In genomic region chr14:61689281-61689680, GRCm38 (mm10) we compare ENCODE assay signal across 8 mouse cellular contexts.
DNase-seq lines count a peak whose midpoint lies in the region; ATAC-seq and TF ChIP-seq lines count a peak whose summit lies in the region.

No protein-coding gene starts in this region.

- 7% methylated on average over 21 of the region's 21 CpGs for WGBS in forebrain, postnatal 0 days
- WGBS in liver, embryonic 14.5 days (ENCODE audit: insufficient replicate concordance): 2% methylated on average over 21 of the region's 21 CpGs

- TF ChIP-seq EP300 in liver, embryonic 14.5 days (IDR thresholded peaks at IDR 0.05; ENCODE audit: low read depth): no peak

- H3K9ac ChIP-seq in forebrain, postnatal 0 days: no peak overlapping the region
- H3K9ac ChIP-seq in liver, embryonic 14.5 days (replicated peaks): no peak overlapping the region

- no peak overlapping the region for H3K4me3 ChIP-seq in forebrain, postnatal 0 days (ENCODE audit: low read depth, low read length)
- peak overlapping the region in 1 of 2 experiments; percentile 25; a peak in 2 of 4 replicates for H3K4me3 ChIP-seq in liver, embryonic 14.5 days (ENCODE audit: insufficient read depth in 1 of 2, low read depth in 2 of 2, low read length in 2 of 2)

- no peaks in the 10 kb centered on the region for H3K9me3 ChIP-seq in forebrain, postnatal 0 days (ENCODE audit: low read length)
- H3K9me3 ChIP-seq in liver, embryonic 14.5 days (ENCODE audit: control insufficient read depth, low read length): no peaks in the 10 kb centered on the region

- H3K27ac ChIP-seq in forebrain, postnatal 0 days (ENCODE audit: low read depth, low read length): no peak overlapping the region
- H3K27ac ChIP-seq in liver, embryonic 14.5 days: no peak overlapping the region

- no peaks in the 10 kb centered on the region for H3K4me1 ChIP-seq in forebrain, postnatal 0 days (ENCODE audit: insufficient read depth)
- H3K4me1 ChIP-seq in liver, embryonic 14.5 days (replicated peaks; ENCODE audit: control insufficient read depth in 2 of 2, insufficient read depth in 2 of 2, low read length in 1 of 2): peaks cover 3 to 8% of the 10 kb centered on the region in 2 experiments

- DNase-seq in adrenal gland, adult 2 months: peak; percentile 14
- DNase-seq in adrenal gland, postnatal 4 days (ENCODE audit: low spot score in 2 of 2): no peak
- DNase-seq in CD4-positive helper T cell, adult 2 months (ENCODE audit: low read depth, low spot score): peak; percentile 49
- DNase-seq in forebrain, postnatal 0 days: peak; percentile 42
- DNase-seq in liver, embryonic 14.5 days (ENCODE audit: low read depth in 3 of 3, low spot score in 3 of 3): no peak
- peak; percentile 49 for DNase-seq in retina, postnatal 1 day
- no peak for DNase-seq in cerebellum, adult 11 months
- DNase-seq in layer of hippocampus, adult 18-20 months (ENCODE audit: low spot score in 2 of 2): no peak

- no peak for TF ChIP-seq CTCF in forebrain, postnatal 0 days (IDR thresholded peaks at IDR 0.05; ENCODE audit: low read depth)
- no peak for TF ChIP-seq CTCF in liver, embryonic 14.5 days (IDR thresholded peaks at IDR 0.05; ENCODE audit: low read depth)

- peak overlapping the region; percentile 9; the same call in 1 of the 2 replicates for H3K4me2 ChIP-seq in forebrain, postnatal 0 days (ENCODE audit: low read depth)
- peak overlapping the region; percentile 51 for H3K4me2 ChIP-seq in liver, embryonic 14.5 days (ENCODE audit: low read depth)

- peaks cover 4% of the 10 kb centered on the region for H3K27me3 ChIP-seq in forebrain, postnatal 0 days (ENCODE audit: insufficient read depth, low read length)
- peaks cover 74% of the 10 kb centered on the region for H3K27me3 ChIP-seq in liver, embryonic 14.5 days (ENCODE audit: control insufficient read depth, insufficient read depth, low read length)

- peak; percentile 18; the same call in 1 of the 2 replicates for ATAC-seq in forebrain, postnatal 0 days
- ATAC-seq in liver, embryonic 14.5 days (ENCODE audit: insufficient read depth): no peak

- no peaks in the 10 kb centered on the region for H3K36me3 ChIP-seq in forebrain, postnatal 0 days (ENCODE audit: insufficient read depth)
- no peaks in the 10 kb centered on the region for H3K36me3 ChIP-seq in liver, embryonic 14.5 days (replicated peaks; ENCODE audit: control insufficient read depth, insufficient read depth, low read depth)

Comparison
In these comparisons a context has a peak if more than half of its experiments do, and no peak if none do; other contexts are left out.
1. DNase-seq: peak in adrenal gland, adult 2 months (single experiment), CD4-positive helper T cell, adult 2 months (single experiment), forebrain, postnatal 0 days (single experiment) and retina, postnatal 1 day (single experiment); none in adrenal gland, postnatal 4 days (0 of 2), liver, embryonic 14.5 days (0 of 3), cerebellum, adult 11 months (single experiment) and layer of hippocampus, adult 18-20 months (0 of 2).